Mouse (Mus musculus) heart, postnatal 0 days (tissue): ENCODE measurements at regions not wholly inside any gene's neighbourhood (a gene's known extent, or its start where the extent isn't known, plus 50 kb on each side); places are given as distances from the start of the nearest gene placed in this dataset.

Experiments used
- CTCF ChIP-seq: IDR thresholded peaks from 2 replicates; pipeline ENCODE4 v1.5.1; 2016; ENCODE audit warnings: antibody characterized with exemption, control low read depth, low read depth
- EP300 ChIP-seq: IDR thresholded peaks from 2 replicates; pipeline ENCODE4 v1.6.1; 2016; ENCODE audit warnings: antibody characterized with exemption, low read depth

- no peak for TF ChIP-seq CTCF
- no peak for TF ChIP-seq EP300
These were observed 81.1 kb upstream of the Efna5 start for GRCm38 (mm10) chr17:62962292-62962618.
